Mouse (Mus musculus) kidney, embryonic 14.5 days (tissue): ENCODE data around the gene Tyro3. TPM values are rescaled to one million over a fixed set of nuclear protein-coding genes. Genes with fewer than 3 reads are reported as not detected.

Experiments used
- ATAC-seq: fragments of 200-750 bp; cut with Nextera tagmentation; 2 replicates; pipeline ENCODE4 v1.8.0; 2017; ENCODE audit warnings: moderate number of reproducible peaks, mild to moderate bottlenecking, moderate TSS enrichment, moderate library complexity; ENCODE audit not compliant: low FRiP score, low TSS enrichment
- H3K27ac ChIP-seq: fragments of 300-500 bp; sonication (generic); 2 replicates; pipeline ENCODE4 v1.5.1; 2014; ENCODE audit warnings: low read depth, mild to moderate bottlenecking, low read length, moderate library complexity, mixed read lengths
- H3K27me3 ChIP-seq: fragments of 300-500 bp; sonication (generic); 2 replicates; pipeline ENCODE4 v1.6.1; 2014; ENCODE audit warnings: mild to moderate bottlenecking, low read length; ENCODE audit not compliant: control insufficient read depth, insufficient read depth
- H3K36me3 ChIP-seq: fragments of 300-500 bp; sonication (generic); 2 replicates; pipeline ENCODE4 v1.6.1; 2014; ENCODE audit warnings: low read length, mixed read lengths; ENCODE audit not compliant: control insufficient read depth, insufficient read depth
- H3K4me1 ChIP-seq: fragments of 300-500 bp; sonication (generic); 2 replicates; pipeline ENCODE4 v1.6.1; 2014; ENCODE audit warnings: low read length, mixed read lengths; ENCODE audit not compliant: control insufficient read depth, insufficient read depth
- H3K4me2 ChIP-seq: fragments of 300-500 bp; sonication (generic); replicated peaks from 2 replicates; pipeline ENCODE4 v1.6.1; 2014; ENCODE audit warnings: low read depth, mild to moderate bottlenecking, low read length
- H3K4me3 ChIP-seq: fragments of 300-500 bp; sonication (generic); 2 replicates; pipeline ENCODE4 v1.5.1; 2014; ENCODE audit warnings: mild to moderate bottlenecking, low read length
- H3K9ac ChIP-seq: fragments of 300-500 bp; sonication (generic); 2 replicates; pipeline ENCODE4 v1.6.1; 2014; ENCODE audit warnings: low read depth, mild to moderate bottlenecking, low read length, moderate library complexity
- H3K9me3 ChIP-seq: fragments of 300-500 bp; sonication (generic); 2 replicates; pipeline ENCODE4 v1.6.1; 2016; ENCODE audit warnings: low read length; ENCODE audit not compliant: control insufficient read depth
- WGBS: fragments of 180-500 bp; shearing (Covaris S2); extraction: QIAGEN DNeasy Blood & Tissue Kit; methylation state at CpG from one replicate; pipeline ENCODE4 v1.1.7; 2014; 5-methylcytosine and 5-hydroxymethylcytosine counted together
- polyA plus RNA-seq: library from polyadenylated mRNA; unstranded; fragments of >200 nt; fragmentation: Nextera tagmentation; extraction: Ambion mirVana; gene quantifications from 2 replicates; pipeline ENCODE4 v1.2.1, GENCODE M21; 2014

The Tyro3 gene
- polyA plus RNA-seq, 1 experiment from 2014 or later = 13.8 TPM

GRCm38 (mm10) chr2:119767246-119767645, 30.3 kb upstream of the Tyro3 start:
- H3K4me2 ChIP-seq = no peak overlapping the region
- H3K27me3 ChIP-seq = no peaks in the 10 kb centered on the region; the same call in 1 of the 2 replicates
- H3K4me3 ChIP-seq = no peak overlapping the region
- no peak overlapping the region for H3K9ac ChIP-seq
- ATAC-seq = no peak
- H3K9me3 ChIP-seq = no peaks in the 10 kb centered on the region
- H3K36me3 ChIP-seq = peaks cover 63% of the 10 kb centered on the region
- WGBS = 97% methylated on average over 6 of the region's 6 CpGs
- no peak overlapping the region for H3K27ac ChIP-seq
- no peaks in the 10 kb centered on the region for H3K4me1 ChIP-seq

GRCm38 (mm10) chr2:119787206-119787883, 10.2 kb upstream of the Tyro3 start, which contains the start of gene Rpap1:
Gene Rpap1 (minus strand): TSS chr2:119787537.
- Histone ChIP-seq H3K36me3 (peaks cover 8% of the 10 kb centered on the region; the same call in 1 of the 2 replicates), H3K4me1 (peaks cover 11% of the 10 kb centered on the region; the same call in 1 of the 2 replicates), H3K4me2 (peak within 1 kb of the TSS; percentile 84), H3K9ac (peak within 1 kb of the TSS; percentile 75), H3K4me3 (peak within 1 kb of the TSS; percentile 73), H3K9me3 (no peaks in the 10 kb centered on the region), H3K27ac (peak within 1 kb of the TSS; percentile 80), H3K27me3 (no peaks in the 10 kb centered on the region)
- peak; percentile 95 for ATAC-seq
- WGBS = under 1% methylated on average over 44 of the region's 44 CpGs

- Histone ChIP-seq H3K9ac (no peak overlapping the region), H3K36me3 (no peaks in the 10 kb centered on the region), H3K27ac (no peak overlapping the region), H3K9me3 (no peaks in the 10 kb centered on the region), H3K4me2 (no peak overlapping the region), H3K4me3 (no peak overlapping the region), H3K4me1 (peaks cover 11% of the 10 kb centered on the region; the same call in 1 of the 2 replicates), H3K27me3 (no peaks in the 10 kb centered on the region)
- 88% methylated on average over 2 of the region's 2 CpGs for WGBS
- ATAC-seq = no peak
These were observed 7.5 kb upstream of the Tyro3 start for GRCm38 (mm10) chr2:119789996-119790395.

GRCm38 (mm10) chr2:119798246-119798927, 854 bp downstream of the Tyro3 start:
- Histone ChIP-seq H3K9ac (no peak overlapping the region), H3K4me1 (peaks cover 19% of the 10 kb centered on the region; the same call in 1 of the 2 replicates), H3K4me2 (no peak overlapping the region), H3K27me3 (peaks cover 12% of the 10 kb centered on the region), H3K27ac (no peak overlapping the region), H3K4me3 (no peak overlapping the region), H3K9me3 (no peaks in the 10 kb centered on the region), H3K36me3 (no peaks in the 10 kb centered on the region)
- 17% methylated on average over 13 of the region's 13 CpGs for WGBS
- no peak for ATAC-seq

- Histone ChIP-seq H3K9me3 (no peaks in the 10 kb centered on the region), H3K27me3 (peaks cover 12% of the 10 kb centered on the region), H3K4me3 (peak overlapping the region; percentile 80), H3K27ac (no peak overlapping the region), H3K4me2 (peak overlapping the region; percentile 87), H3K9ac (peak overlapping the region; percentile 89), H3K36me3 (no peaks in the 10 kb centered on the region), H3K4me1 (peaks cover 25% of the 10 kb centered on the region; the same call in 1 of the 2 replicates)
- WGBS = under 1% methylated on average over 46 of the region's 89 CpGs
- ATAC-seq = peak; percentile 77
These were observed 1.8 kb downstream of the Tyro3 start for GRCm38 (mm10) chr2:119799181-119799960.

GRCm38 (mm10) chr2:119799961-119800550, 2.5 kb downstream of the Tyro3 start:
- Histone ChIP-seq H3K27ac (no peak overlapping the region), H3K9me3 (no peaks in the 10 kb centered on the region), H3K9ac (peak overlapping the region; percentile 89), H3K4me2 (peak overlapping the region; percentile 87), H3K4me3 (peak overlapping the region; percentile 80), H3K4me1 (peaks cover 25% of the 10 kb centered on the region; the same call in 1 of the 2 replicates), H3K27me3 (peaks cover 12% of the 10 kb centered on the region), H3K36me3 (no peaks in the 10 kb centered on the region)
- 0% methylated on average over 25 of the region's 27 CpGs for WGBS
- no peak for ATAC-seq

GRCm38 (mm10) chr2:119800876-119801846, 3.6 kb downstream of the Tyro3 start:
- WGBS = 58% methylated on average over 15 of the region's 15 CpGs
- Histone ChIP-seq H3K9ac (peak overlapping the region; percentile 89; the same call in 1 of the 2 replicates), H3K27me3 (peaks cover 12% of the 10 kb centered on the region), H3K27ac (no peak overlapping the region), H3K36me3 (no peaks in the 10 kb centered on the region; the same call in 1 of the 2 replicates), H3K4me2 (peak overlapping the region; percentile 87), H3K4me1 (peaks cover 25% of the 10 kb centered on the region; the same call in 1 of the 2 replicates), H3K9me3 (no peaks in the 10 kb centered on the region), H3K4me3 (peak overlapping the region; percentile 80; the same call in 1 of the 2 replicates)
- ATAC-seq = no peak
